Mouse (Mus musculus): ENCODE results near the gene Scin.
"Not testable (repeated sequence)": the region's sequence is repeated elsewhere in the genome, so short reads cannot be mapped to it uniquely, and the experiment has no call there.

The Scin gene

GRCm38 (mm10) chr12:40133573-40134271 lies at the start of gene Scin:
Gene Scin, minus strand, starts transcription at chr12:40134228.
- peak; percentile 28 for DNase-seq

DNA sequence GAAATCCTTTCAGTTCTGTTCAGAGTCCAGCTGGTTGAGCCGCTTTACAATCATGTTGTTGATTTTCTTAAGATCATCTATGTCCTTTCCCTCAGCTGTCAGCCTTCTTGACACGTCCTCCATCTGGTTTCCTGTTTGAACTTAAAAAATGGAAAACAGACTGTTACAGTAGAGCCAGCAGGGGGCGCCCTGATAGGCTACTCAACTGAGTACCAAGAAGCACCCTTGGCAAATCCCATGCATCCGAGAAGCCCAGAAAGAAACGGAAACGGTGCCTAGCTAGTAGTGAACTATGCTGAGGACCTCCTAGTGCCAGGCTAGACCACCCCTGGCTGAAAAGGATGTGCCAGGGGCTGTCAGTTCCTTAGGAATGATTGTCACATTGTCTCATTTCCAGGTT lies 43.1 kb upstream of the Scin start:
- DNase-seq, result peak; percentile 79

GRCm38 (mm10) chr12:40176158-40176557 lies 42.1 kb upstream of the Scin start:
- DNase-seq, result no peak

- not testable (repeated sequence) for DNase-seq
Observed at GRCm38 (mm10) chr12:40175171-40175570, 41.1 kb upstream of the Scin start.

GRCm38 (mm10) chr12:40171637-40172036 lies 37.6 kb upstream of the Scin start:
- DNase-seq, result no peak

- DNase-seq, result peak; percentile 34
Observed at GRCm38 (mm10) chr12:40169675-40170074, 35.6 kb upstream of the Scin start.

DNA sequence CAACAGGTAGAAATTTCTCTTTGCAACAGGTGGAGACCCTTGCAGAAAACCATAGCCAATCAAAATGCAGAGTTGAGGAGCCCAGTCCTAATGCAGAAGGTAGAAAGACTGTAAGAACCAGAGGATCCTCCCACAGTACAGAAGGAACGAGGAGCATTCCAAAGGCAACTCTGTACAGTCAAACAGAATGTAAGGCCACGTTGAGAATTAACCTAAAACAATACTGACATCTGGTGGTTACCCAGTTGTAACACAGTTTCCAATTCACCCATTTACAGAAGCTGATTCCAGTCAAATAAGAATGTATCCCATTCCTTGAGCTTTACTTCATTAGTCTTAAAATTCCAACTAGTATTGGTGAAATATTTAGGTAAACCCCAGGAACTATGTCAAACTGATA lies 30.6 kb upstream of the Scin start:
- no peak for DNase-seq

- DNase-seq, result no peak
Observed at GRCm38 (mm10) chr12:40160777-40161176, 26.7 kb upstream of the Scin start.

GRCm38 (mm10) chr12:40154188-40154587 lies 20.2 kb upstream of the Scin start:
- DNase-seq, result no peak

- DNase-seq, result no peak
Observed at GRCm38 (mm10) chr12:40152353-40153069, 18.5 kb upstream of the Scin start.

GRCm38 (mm10) chr12:40147319-40147718 lies 13.3 kb upstream of the Scin start:
- DNase-seq, result no peak

DNA sequence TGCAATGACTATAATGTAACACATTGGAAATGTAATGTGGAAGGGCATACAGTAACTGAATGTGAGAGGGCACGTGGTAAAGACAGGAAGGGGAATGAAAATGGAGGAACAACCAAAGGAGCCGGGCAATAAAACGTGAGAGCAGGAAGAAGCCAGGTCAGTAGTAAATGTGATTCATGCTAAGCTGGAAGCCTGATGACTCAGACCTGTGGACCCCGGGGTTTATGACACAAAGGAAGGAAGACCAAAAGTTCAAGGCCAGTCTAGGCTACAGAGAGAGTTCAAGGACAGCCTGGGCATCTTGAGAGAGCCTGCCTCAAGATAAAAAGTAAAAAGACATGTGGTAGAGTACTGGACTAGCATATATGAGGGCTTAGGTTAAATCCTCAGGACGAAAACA lies 12.5 kb upstream of the Scin start:
- DNase-seq, result no peak

GRCm38 (mm10) chr12:40140706-40141105 lies 6.7 kb upstream of the Scin start:
- DNase-seq, result no peak

DNA sequence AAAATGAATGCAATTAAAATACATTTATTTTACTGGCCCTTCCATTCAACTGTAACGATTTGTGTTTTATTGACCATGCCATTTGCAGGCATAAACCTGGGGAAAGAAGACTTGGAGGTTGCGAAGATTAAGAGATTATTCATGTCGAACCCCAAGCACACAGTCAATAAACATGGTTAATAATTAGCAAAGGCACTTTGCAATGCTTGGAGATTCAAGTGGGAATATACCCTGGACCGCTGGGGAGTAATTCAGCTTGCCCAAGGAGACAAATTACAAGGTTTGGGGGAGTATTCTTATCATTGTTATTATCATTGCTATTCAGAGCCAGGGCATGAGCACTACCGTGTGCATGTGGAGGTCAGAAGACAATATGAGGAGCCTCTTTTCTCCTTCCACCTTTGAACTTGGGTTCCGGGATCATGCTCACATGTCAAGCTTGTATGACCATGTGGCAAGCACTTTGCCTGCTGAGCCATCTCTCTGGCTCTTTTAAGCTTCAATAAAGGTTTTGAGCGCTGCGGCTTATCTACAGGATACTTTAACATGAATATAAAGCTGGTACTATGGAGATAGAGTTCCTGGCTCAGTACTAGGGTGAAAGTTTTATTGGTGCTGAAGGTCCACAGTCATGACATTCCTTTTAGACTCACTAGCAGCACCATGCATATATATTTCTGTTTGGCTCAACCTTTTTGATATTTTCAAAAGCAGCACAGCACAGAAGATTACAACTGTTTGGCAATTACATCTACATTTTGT lies 5.6 kb upstream of the Scin start:
- DNase-seq, result no peak

- DNase-seq, result peak; percentile 14
Observed at GRCm38 (mm10) chr12:40134529-40134928, 501 bp upstream of the Scin start.

GRCm38 (mm10) chr12:40133194-40133572 lies 845 bp downstream of the Scin start:
- no peak for DNase-seq

GRCm38 (mm10) chr12:40118872-40119271 lies 15.2 kb downstream of the Scin start:
- DNase-seq, result no peak

GRCm38 (mm10) chr12:40117045-40117444 lies 17.0 kb downstream of the Scin start:
- DNase-seq, result no peak

GRCm38 (mm10) chr12:40116214-40116613 lies 17.8 kb downstream of the Scin start:
- no peak for DNase-seq

DNA sequence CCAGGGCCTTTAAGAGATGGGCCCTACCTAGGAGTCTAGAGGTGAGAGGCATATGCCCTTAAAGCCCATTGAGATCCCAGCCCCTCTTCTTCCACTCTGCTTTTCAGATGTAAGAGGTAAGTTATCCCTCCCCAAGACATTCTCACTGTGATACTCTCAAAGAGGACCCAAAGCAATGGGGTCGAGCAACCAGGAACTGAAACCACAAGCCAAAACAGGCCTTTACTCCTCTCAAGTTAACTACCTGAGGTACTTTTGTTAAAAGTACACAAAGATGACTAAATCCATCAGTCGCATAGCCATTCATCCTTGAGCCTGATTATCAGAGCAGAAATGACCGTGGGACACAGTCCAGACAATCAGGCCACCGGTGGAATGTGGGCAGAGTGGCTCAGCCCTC lies 19.1 kb downstream of the Scin start:
- no peak for DNase-seq

- no peak for DNase-seq
Observed at GRCm38 (mm10) chr12:40114020-40114419, 20.0 kb downstream of the Scin start.

- no peak for DNase-seq
Observed at GRCm38 (mm10) chr12:40113605-40114004, 20.4 kb downstream of the Scin start.

DNA sequence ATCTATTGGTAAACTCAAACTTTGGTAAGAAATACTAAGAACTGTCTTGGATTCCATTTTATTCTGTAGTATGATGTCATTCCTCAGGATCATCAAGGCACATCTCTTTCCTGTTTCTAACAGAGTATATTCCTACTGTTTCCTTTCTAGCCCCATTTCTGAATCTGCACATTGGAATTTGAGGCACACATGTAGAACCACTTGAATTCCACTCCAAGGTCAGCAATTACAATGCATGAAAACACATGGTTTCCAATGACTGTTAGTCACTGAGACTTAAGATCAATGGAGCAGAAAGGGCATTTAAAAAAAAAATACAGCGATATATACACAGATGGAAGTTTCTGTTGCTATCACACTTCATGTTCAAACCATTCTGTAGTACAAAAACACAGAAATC lies 24.8 kb downstream of the Scin start:
- DNase-seq, result no peak

DNA sequence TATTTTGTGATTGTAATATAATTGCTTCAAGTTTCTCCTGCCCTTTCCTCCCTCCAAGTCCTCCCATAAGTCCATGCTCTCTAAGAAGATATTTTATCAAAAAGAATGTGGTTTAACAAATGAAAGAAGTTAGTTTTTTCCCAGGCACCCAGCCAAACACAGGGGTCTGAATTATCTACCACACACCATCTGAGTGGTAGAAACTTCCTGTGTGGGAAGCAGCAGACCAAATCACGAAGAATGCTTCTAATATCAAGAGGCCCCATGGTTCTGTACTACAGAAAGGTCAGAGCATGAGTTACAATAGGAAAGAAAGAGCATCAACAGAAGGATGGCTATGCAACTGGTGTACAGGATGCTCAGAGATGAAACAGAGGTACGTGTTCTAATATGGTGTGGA lies 25.9 kb downstream of the Scin start:
- no peak for DNase-seq
